Mouse (Mus musculus) liver, embryonic 13.5 days (tissue): ENCODE data around the gene Plekhg3. TPM values are rescaled to one million over a fixed set of nuclear protein-coding genes. Genes with fewer than 3 reads are reported as not detected.

ENCODE experiments used
- ATAC-seq: fragments of 200-750 bp; cut with Nextera tagmentation; 2 replicates; pipeline ENCODE4 v1.8.0; 2017; ENCODE audit warnings: low read depth, mild to moderate bottlenecking, moderate number of reproducible peaks, moderate library complexity
- DNase-seq: peaks from one replicate; pipeline ENCODE4 v3.0.0; 2022
- H3K27ac ChIP-seq: fragments of 300-500 bp; sonication (generic); 2 replicates; pipeline ENCODE4 v1.5.1; 2015; ENCODE audit warnings: moderate library complexity, mild to moderate bottlenecking, inconsistent platforms
- H3K27me3 ChIP-seq: fragments of 300-500 bp; sonication (generic); 2 replicates; pipeline ENCODE4 v1.6.1; 2015; ENCODE audit warnings: mild to moderate bottlenecking, inconsistent platforms
- H3K36me3 ChIP-seq: fragments of 300-500 bp; sonication (generic); 2 replicates; pipeline ENCODE4 v1.6.1; 2015; ENCODE audit warnings: mild to moderate bottlenecking, inconsistent platforms
- H3K4me1 ChIP-seq: fragments of 300-500 bp; sonication (generic); replicated peaks from 2 replicates; pipeline ENCODE4 v1.6.1; 2015; ENCODE audit warnings: inconsistent platforms
- H3K4me2 ChIP-seq: fragments of 300-500 bp; sonication (generic); 2 replicates; pipeline ENCODE4 v1.6.1; 2015; ENCODE audit warnings: inconsistent platforms, mild to moderate bottlenecking, moderate library complexity
- H3K4me3 ChIP-seq: fragments of 300-500 bp; sonication (generic); replicated peaks from 2 replicates; pipeline ENCODE4 v1.5.1; 2015; ENCODE audit warnings: mild to moderate bottlenecking, inconsistent platforms
- H3K9ac ChIP-seq: fragments of 300-500 bp; sonication (generic); 2 replicates; pipeline ENCODE4 v1.6.1; 2015; ENCODE audit warnings: mild to moderate bottlenecking, inconsistent platforms
- H3K9me3 ChIP-seq: fragments of 300-500 bp; sonication (generic); replicated peaks from 2 replicates; pipeline ENCODE4 v1.6.1; 2016; ENCODE audit warnings: inconsistent platforms
- WGBS: fragments of 180-500 bp; shearing (Covaris S2); methylation state at CpG from one replicate; pipeline ENCODE4 v1.1.7; 2015; ENCODE audit not compliant: insufficient replicate concordance; 5-methylcytosine and 5-hydroxymethylcytosine counted together
- polyA plus RNA-seq: library from polyadenylated mRNA; unstranded; fragments of >200 nt; fragmentation: Nextera tagmentation; extraction: Ambion mirVana; gene quantifications from 2 replicates; pipeline ENCODE4 v1.2.1, GENCODE M21; 2015

The Plekhg3 gene
- polyA plus RNA-seq, 1 experiment from 2014 or later, result 1.7 TPM

DNA sequence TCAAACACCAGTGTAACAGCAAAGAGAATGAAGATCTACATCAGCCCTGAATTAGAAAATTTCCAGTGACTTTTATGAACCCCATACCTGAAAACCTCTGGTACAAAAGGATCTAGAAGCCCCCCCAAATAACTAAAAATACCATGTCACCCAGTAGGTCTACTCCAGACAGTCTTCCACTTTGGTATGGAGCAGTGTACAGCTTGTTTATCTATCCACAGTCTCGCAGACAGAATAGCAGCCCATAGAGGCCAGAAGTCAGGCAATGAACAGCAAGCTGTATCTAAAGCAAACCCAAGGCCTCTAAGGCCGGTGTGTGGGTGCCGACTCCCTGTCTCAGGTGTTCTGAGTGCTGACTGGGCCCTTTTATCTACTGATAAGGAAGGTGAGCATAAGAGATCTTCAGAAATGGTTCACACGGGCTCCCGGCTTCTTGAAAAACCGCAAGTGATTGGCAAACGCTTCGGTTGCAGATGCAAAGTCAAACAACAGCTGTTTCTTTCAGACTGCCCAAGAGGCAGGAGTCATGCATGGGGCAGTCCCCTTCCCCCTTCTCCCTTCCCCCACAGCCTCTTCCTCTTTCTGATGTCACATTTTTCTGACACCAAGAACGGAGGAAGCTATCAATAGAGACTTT lies 3.3 kb upstream of the Plekhg3 start:
- H3K9me3 ChIP-seq, result no peaks in the 10 kb centered on the region

GRCm38 (mm10) chr12:76528766-76529165 lies 1.9 kb upstream of the Plekhg3 start:
- ATAC-seq (no peak), DNase-seq (no peak)
- 71% methylated on average over 5 of the region's 5 CpGs for WGBS
- Histone ChIP-seq H3K4me1 (peaks cover 32% of the 10 kb centered on the region), H3K9ac (no peak overlapping the region), H3K4me2 (no peak overlapping the region), H3K27me3 (peaks cover 70% of the 10 kb centered on the region), H3K27ac (no peak overlapping the region), H3K36me3 (no peaks in the 10 kb centered on the region), H3K4me3 (no peak overlapping the region), H3K9me3 (no peaks in the 10 kb centered on the region)

More for the DNA sequence above, 3.3 kb upstream of the Plekhg3 start:
- Histone ChIP-seq H3K27ac (no peak overlapping the region), H3K9ac (no peak overlapping the region), H3K36me3 (no peaks in the 10 kb centered on the region), H3K4me3 (no peak overlapping the region), H3K4me1 (peaks cover 19% of the 10 kb centered on the region), H3K4me2 (no peak overlapping the region), H3K27me3 (peaks cover 56% of the 10 kb centered on the region)
- DNase-seq (no peak), ATAC-seq (no peak)
- WGBS, result 7% methylated on average over 9 of the region's 9 CpGs

DNA sequence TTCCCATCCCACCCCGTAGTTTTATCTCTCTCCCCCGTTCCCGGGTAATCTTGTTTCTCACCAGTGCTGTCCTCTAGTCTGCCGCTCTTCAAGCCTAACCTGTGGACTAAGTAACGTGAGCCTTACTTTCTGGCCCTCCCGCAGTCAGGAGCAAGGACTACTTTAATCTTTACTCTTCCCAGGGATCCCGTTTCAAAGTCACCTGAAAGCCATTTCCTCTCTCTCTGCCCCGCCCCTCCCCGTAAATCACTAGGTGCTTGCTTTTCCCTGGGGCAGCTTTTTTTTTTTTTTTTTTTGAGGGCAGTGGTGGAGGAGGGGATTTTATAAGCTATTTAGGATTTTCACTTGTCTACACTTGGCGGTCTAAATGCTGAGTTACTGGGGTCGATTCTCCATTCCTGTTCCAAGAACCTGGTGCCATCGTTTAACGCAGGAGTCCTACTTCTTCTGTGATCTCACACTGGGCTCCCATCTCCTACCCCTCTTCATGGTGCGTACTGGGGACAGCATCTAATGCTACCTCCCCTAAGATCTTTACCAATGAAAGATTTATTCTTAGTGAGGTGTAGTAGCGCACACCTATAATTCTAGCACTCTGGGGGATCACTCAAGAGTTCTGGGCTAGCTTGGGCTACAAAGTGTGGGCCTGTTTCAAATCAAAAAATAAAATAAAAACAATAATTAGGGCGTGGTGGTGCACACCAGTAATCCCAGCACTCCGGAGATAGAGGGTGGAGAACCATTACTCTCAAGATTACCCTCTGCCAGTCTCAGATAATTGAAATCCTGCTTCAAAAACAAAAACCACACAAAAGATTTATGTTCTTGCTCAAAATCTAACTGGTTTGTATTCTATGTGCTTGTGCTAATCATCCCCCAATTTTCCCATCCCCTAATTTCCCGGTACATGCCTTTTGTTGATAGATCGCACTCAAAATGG lies 1.6 kb downstream of the Plekhg3 start:
- Histone ChIP-seq H3K27ac (no peak overlapping the region), H3K4me1 (peaks cover 56% of the 10 kb centered on the region), H3K4me2 (peak overlapping the region; percentile 64), H3K9ac (0 out of 2 replicates have a peak overlapping the region, but pooled peaks have one; percentile 70), H3K36me3 (no peaks in the 10 kb centered on the region), H3K9me3 (no peaks in the 10 kb centered on the region), H3K27me3 (peaks cover 95% of the 10 kb centered on the region), H3K4me3 (peak overlapping the region; percentile 62)
- WGBS, result 6% methylated on average over 19 of the region's 19 CpGs
- ATAC-seq (no peak), DNase-seq (no peak)

- Histone ChIP-seq H3K4me2 (peak overlapping the region; percentile 64), H3K27me3 (peaks cover 97% of the 10 kb centered on the region), H3K27ac (peak overlapping the region; percentile 34), H3K9ac (peak overlapping the region; percentile 70; the same call in 1 of the 2 replicates), H3K36me3 (no peaks in the 10 kb centered on the region), H3K4me1 (peaks cover 55% of the 10 kb centered on the region), H3K9me3 (no peaks in the 10 kb centered on the region), H3K4me3 (peak overlapping the region; percentile 62)
- peak; percentile 32 for DNase-seq
- ATAC-seq, result no peak
- under 1% methylated on average over 31 of the region's 31 CpGs for WGBS
Observed at GRCm38 (mm10) chr12:76532926-76533376, 2.3 kb downstream of the Plekhg3 start.

DNA sequence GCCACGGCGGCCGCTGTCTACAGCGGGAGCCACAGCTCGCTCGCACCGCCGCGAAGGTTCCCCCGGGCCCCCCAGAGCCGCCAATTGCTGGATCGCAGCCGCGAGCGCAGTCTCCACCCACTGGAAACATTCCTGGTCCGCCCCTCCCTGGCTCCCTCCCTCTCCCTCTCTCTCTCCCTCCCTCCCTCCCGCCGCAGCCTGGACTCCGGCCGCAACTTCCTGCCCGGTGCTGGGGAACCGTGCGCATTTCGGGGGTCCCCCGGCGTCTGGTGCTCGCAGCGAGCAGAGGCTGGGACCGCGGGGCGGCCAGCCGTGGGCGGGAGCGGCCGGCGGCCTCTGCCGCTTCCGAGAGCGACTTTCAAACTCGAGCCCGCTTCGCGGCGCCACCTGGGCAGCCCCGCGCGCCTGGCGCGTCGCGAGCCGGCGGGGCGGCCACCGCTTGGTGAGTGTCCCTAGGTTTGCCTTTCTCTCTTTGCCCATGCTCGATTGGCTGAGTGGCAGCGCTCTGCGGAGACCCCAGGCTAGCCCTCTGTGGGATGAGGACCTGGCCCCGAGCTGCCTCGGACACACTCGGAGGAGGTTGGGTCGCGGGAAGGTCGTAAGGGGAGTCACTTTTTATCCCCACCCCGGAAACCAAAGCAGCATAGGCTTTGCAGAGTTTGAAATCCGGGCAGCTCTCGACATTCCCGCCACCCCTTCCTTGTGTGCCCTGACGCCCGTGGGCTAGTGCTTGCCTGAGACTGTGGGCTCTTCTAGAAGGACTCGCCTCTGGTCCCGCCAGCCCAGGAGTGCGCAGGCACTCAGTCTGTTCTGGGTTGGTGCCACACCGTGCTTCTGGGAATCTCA lies 2.9 kb downstream of the Plekhg3 start:
- H3K4me1 ChIP-seq, result peaks cover 54% of the 10 kb centered on the region
- peak overlapping the region; percentile 73 for H3K27ac ChIP-seq
- DNase-seq (no peak), ATAC-seq (peak; percentile 74)
- no peaks in the 10 kb centered on the region for H3K36me3 ChIP-seq
- H3K4me3 ChIP-seq, result peak overlapping the region; percentile 62
- H3K9me3 ChIP-seq, result no peaks in the 10 kb centered on the region
- H3K27me3 ChIP-seq, result peaks cover 91% of the 10 kb centered on the region
- H3K4me2 ChIP-seq, result peak overlapping the region; percentile 64
- peak overlapping the region; percentile 70 for H3K9ac ChIP-seq
- WGBS, result 1% methylated on average over 74 of the region's 74 CpGs

DNA sequence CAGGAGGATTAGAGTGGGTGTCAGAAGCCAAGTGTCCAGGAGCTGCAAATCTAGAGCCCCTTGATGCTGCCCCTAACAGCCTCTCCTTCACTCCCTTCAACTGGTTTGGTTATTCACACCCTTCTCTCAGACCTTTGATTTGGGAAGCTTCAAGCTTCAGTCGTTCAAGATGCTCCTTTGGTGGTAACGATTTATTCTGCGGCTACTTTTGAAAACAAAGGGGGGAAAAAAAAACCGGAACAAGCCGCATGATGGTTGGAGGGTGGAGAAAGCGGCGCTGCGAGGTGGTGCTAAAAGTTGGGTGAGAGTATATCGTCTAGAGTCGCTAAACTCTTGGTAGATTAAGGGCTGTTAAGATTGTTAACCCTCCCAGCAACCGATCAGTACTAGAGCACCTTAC lies 3.5 kb downstream of the Plekhg3 start:
- no peak for DNase-seq
- no peaks in the 10 kb centered on the region for H3K9me3 ChIP-seq
- no peaks in the 10 kb centered on the region for H3K36me3 ChIP-seq
- ATAC-seq, result no peak
- H3K27ac ChIP-seq, result peak overlapping the region; percentile 73
- peak overlapping the region; percentile 62 for H3K4me3 ChIP-seq
- peaks cover 50% of the 10 kb centered on the region for H3K4me1 ChIP-seq
- H3K27me3 ChIP-seq, result peaks cover 85% of the 10 kb centered on the region
- peak overlapping the region; percentile 64 for H3K4me2 ChIP-seq
- peak overlapping the region; percentile 70 for H3K9ac ChIP-seq
- under 1% methylated on average over 11 of the region's 11 CpGs for WGBS

- WGBS, result 22% methylated on average over 9 of the region's 9 CpGs
- no peak for ATAC-seq
- peaks cover 80% of the 10 kb centered on the region for H3K27me3 ChIP-seq
- peak overlapping the region; percentile 64 for H3K4me2 ChIP-seq
- H3K9me3 ChIP-seq, result no peaks in the 10 kb centered on the region
- no peak for DNase-seq
- peak overlapping the region; percentile 70 for H3K9ac ChIP-seq
- peak overlapping the region; percentile 73 for H3K27ac ChIP-seq
- H3K4me1 ChIP-seq, result peaks cover 50% of the 10 kb centered on the region
- H3K36me3 ChIP-seq, result no peaks in the 10 kb centered on the region
- H3K4me3 ChIP-seq, result peak overlapping the region; percentile 62
Observed at GRCm38 (mm10) chr12:76534641-76535283, 4.1 kb downstream of the Plekhg3 start.

- H3K9me3 ChIP-seq, result no peaks in the 10 kb centered on the region
- no peak overlapping the region; the same call in 1 of the 2 replicates for H3K9ac ChIP-seq
- no peaks in the 10 kb centered on the region for H3K36me3 ChIP-seq
- H3K4me1 ChIP-seq, result peaks cover 50% of the 10 kb centered on the region
- peak overlapping the region; percentile 64 for H3K4me2 ChIP-seq
- ATAC-seq (peak; percentile 27), DNase-seq (no peak)
- H3K4me3 ChIP-seq, result peak overlapping the region; percentile 62; the same call in 1 of the 2 replicates
- peaks cover 72% of the 10 kb centered on the region for H3K27me3 ChIP-seq
- 50% methylated on average over 9 of the region's 9 CpGs for WGBS
- peak overlapping the region; percentile 73 for H3K27ac ChIP-seq
Observed at GRCm38 (mm10) chr12:76535471-76535900, 4.8 kb downstream of the Plekhg3 start.

GRCm38 (mm10) chr12:76536591-76537153 lies 6.0 kb downstream of the Plekhg3 start:
- Histone ChIP-seq H3K4me1 (peaks cover 61% of the 10 kb centered on the region), H3K9ac (no peak overlapping the region), H3K36me3 (no peaks in the 10 kb centered on the region), H3K27ac (peak overlapping the region; percentile 43), H3K27me3 (peaks cover 61% of the 10 kb centered on the region), H3K4me3 (no peak overlapping the region), H3K9me3 (no peaks in the 10 kb centered on the region), H3K4me2 (peak overlapping the region; percentile 64)
- WGBS, result 61% methylated on average over 8 of the region's 8 CpGs
- ATAC-seq, result no peak
- DNase-seq, result no peak

DNA sequence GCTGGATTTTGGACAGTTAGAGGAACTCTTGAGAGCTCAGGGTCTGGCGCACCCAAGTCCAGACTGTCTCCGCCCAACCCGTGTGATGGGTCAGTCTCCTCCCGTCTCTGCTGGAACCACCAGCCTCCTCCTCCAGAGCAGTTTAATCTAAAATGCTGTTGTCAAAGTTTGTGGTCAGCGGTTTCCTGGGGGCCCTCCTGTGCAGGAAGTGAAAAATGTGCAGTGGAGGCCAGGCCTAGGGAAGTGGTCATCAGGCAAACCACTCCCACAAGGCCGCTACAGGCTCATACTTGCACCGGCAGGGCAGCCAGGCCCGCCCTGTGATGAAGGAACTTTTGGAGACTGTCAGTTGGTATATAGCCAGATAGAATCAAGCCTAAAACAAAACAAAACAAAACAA lies 6.7 kb downstream of the Plekhg3 start:
- 16% methylated on average over 8 of the region's 8 CpGs for WGBS
- Histone ChIP-seq H3K9me3 (no peaks in the 10 kb centered on the region), H3K27ac (no peak overlapping the region), H3K4me1 (peaks cover 64% of the 10 kb centered on the region), H3K36me3 (no peaks in the 10 kb centered on the region), H3K4me2 (no peak overlapping the region), H3K4me3 (no peak overlapping the region), H3K9ac (no peak overlapping the region), H3K27me3 (peaks cover 53% of the 10 kb centered on the region)
- ATAC-seq (peak; percentile 38; the same call in 1 of the 2 replicates), DNase-seq (peak; percentile 39)
